Mouse (Mus musculus) C2C12 (cell line): ENCODE results near the gene Afg1l.

Source experiments
- CEBPB ChIP-seq: IDR thresholded peaks from one replicate; pipeline ENCODE4 v1.6.1; 2011; ENCODE audit warnings: low read depth, mild to moderate bottlenecking, control low read depth, moderate library complexity
- CTCF ChIP-seq: IDR thresholded peaks from one replicate; pipeline ENCODE4 v1.5.1; 2011; ENCODE audit not compliant: control insufficient read depth, insufficient read depth, insufficient read length
- MYOG ChIP-seq: IDR thresholded peaks from one replicate; pipeline ENCODE4 v1.6.1; 2011; ENCODE audit not compliant: control insufficient read depth, insufficient read length; ENCODE audit errors: extremely low read depth
- USF1 ChIP-seq: IDR thresholded peaks from one replicate; pipeline ENCODE4 v1.6.1; 2011; ENCODE audit warnings: low read depth, mild to moderate bottlenecking, control low read depth, moderate library complexity

DNA sequence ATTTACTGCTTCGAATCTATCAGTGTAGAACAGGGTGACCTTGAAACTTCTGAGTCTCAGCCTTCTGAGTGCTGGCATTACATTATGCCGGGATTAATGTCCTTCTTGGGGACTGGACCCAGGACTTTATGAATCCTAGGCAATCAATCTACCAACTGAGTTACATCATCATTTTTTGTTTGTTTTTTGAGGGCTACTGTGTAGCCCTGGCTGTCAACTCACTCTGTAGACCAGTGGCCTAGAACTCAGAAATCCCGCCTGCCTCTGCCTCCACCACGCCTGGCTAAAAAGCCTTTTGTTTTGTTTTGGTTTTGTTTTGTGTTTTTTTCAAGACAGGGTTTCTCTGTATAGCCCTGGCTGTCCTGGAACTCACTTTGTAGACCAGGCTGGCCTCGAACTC is 22.8 kb upstream of the Afg1l start:
- TF ChIP-seq USF1 (no peak), CTCF (no peak), MYOG (no peak), CEBPB (no peak)
